Mouse (Mus musculus): ENCODE data around the gene AA467197.

DNA sequence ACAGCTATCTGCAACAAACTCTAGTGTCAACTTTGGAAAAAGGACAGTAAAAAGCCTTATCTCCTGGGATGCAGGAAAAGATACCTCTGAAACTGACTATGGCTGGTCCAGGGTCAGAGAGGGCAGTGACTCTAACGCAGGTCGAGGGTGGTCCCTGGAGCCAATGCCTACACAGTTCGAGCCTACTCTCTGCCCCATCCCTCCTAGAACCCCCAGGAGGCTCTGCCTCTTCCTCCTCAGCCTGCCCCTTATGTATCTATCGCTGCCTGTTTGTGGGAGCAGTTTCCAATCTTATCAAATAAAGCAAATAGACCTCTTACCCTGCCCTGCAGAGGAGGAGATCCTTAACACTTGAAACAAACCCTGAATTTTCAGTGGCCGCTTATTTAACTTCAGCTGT lies 1.9 kb downstream of the AA467197 start:
- TF ChIP-seq EP300 (IDR thresholded peaks at IDR 0.05; ENCODE audit: low read length), result no peak
- TF ChIP-seq POLR2A (IDR thresholded peaks at IDR 0.05; ENCODE audit: low read depth, low read length), result no peak
- no peak for TF ChIP-seq MAX (IDR thresholded peaks at IDR 0.05; ENCODE audit: low read length)
- no peak for TF ChIP-seq NRF1 (IDR thresholded peaks at IDR 0.05; ENCODE audit: low read depth, low read length)
